Mouse (Mus musculus) erythroblast, adult 5-6 weeks (primary cell): ENCODE measurements around the gene Gm21970. TPM values are rescaled to one million over a fixed set of nuclear protein-coding genes. Genes with fewer than 3 reads are reported as not detected.

Experiments
- ATAC-seq: replicated peaks from 2 replicates; pipeline ENCODE4 v1.8.0; 2016; ENCODE audit warnings: moderate number of reproducible peaks, mild to moderate bottlenecking, moderate TSS enrichment, inconsistent platforms; ENCODE audit not compliant: poor library complexity, low FRiP score, severe bottlenecking
- total RNA-seq, 2 experiments: library from RNA; stranded (forward) in 1 of 2; stranded (reverse) in 1 of 2; fragments of 150-400 nt in 1 of 2; fragments of 200-764, 138-1000 nt in 1 of 2; gene quantifications; 2 replicates each; pipeline versions ENCODE4 v1.2.3 to v1.2.4; 2015 to 2017; ENCODE audit warnings: low replicate concordance in 2 of 2

The Gm21970 gene
- total RNA-seq, 2 experiments from 2014 or later: 12.3 TPM; not detected in 1

DNA sequence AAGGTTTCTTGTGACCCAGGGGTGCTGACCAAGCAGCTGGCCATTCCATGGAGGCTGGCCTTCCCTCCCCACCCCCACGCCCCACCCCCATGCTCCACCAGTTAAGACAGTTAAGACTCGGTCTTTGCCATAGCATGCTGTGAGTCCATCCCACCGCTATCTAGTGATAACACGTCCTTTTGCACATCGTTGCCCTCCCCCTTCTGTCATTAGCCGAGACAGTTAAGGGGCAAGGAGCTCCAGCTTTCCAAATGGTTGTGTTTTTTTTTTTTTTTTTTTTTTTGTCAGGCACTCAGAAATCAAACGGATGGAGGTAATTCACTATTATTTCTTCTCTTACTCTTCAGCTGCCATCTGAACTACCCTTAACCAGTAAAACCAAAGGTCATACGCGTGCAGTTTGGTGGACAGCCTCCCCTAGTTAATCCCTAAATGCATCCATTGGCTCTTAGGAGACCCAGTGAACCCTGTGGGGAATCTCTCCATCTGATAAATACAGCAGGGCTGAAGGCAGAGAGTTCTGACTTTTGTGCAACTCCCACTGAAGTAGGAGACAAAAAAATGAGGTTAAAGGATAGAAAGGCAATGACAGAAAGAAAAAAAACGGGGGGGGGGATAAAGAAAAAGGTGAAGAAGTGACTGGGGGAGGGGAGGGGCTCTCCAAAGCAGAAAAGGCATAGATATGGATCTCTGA, 5.5 kb downstream of the Gm21970 start:
- ATAC-seq: peak; percentile 55

- no peak for ATAC-seq
Observed at GRCm38 (mm10) chr16:91398030-91398429, 6.5 kb downstream of the Gm21970 start.

- no peak for ATAC-seq
Observed at GRCm38 (mm10) chr16:91398944-91399343, 7.4 kb downstream of the Gm21970 start.

DNA sequence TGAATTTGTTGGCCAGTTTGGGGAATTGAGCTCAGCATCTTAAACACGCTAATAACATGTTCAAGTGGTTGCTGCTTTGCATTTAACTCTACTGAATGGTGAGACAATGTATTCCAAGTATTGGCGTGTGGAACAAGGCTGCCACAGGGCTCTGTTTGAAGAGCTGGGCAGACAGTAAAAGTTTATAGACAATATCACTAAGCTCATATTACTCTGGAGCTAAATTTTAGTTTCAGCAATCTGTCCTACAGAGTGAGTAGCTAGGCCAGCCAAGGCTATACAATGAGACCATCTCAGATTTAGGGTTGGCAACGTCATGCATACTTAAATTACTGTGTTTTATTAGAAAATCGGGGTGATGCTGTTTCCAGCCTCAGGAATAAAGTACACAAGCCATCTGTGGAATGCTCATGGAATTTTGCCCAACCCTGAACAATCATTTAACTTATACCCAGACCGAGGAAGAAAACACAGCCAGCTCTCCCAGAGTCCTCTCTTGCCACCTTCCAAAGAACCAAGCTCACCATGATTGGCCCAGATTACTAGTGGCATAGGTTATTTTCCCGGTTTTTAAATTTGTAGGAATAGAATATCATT, 10.1 kb downstream of the Gm21970 start:
- ATAC-seq: no peak

GRCm38 (mm10) chr16:91403784-91404183, 12.3 kb downstream of the Gm21970 start:
- no peak for ATAC-seq

DNA sequence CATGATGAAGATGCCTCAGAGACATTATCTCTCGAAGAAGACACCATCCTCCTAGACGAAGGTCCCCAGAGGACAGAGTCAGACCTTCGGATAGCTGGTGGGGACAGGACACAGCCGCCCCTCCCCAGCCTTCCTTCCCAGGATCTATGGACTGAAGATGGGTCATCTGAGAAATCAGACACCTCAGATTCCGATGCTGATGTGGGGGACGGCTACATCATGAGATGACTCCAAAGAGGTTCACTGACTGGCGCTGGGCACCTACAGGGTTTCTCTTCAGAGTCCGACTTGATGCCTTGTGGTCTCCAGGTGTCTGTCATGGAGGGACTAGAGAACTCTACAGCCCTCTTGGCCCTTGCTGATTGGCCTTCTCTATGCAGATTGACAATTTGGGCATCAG, 12.7 kb downstream of the Gm21970 start:
- no peak for ATAC-seq

DNA sequence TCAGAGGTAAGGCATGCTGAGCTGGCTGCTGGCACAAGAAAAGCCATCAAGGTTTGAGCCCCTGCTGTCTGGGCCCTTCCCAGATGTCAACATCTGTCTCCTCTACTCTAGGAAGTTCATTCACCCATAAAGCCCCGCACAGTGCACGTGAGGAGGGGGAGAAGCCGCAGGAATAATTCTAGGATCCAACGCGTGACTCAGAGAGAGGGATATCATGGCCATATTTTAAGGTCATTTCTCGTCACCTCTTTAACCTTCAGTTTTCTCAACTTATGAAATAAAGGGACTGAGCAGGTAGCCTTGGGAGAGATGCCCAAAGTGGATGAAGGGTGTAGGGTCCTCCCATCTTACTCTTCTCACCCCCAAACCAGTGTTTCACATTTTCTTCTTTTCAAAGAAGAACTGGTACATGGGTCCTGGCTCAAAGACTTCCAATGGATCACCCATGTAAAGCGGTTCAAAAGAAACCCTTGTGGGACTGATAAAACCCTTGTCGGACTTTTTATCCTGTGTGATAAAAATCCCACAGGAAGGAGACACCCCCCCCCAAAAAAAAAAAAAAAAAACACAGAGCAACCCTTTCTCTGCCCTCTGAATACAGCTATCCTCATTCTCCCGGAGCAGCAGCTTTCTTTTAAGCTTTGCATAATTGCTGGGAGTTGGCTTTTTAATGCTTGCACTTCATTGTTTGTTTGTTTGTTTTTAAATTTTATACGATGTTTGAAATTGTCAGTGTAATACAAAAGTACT, 13.5 kb downstream of the Gm21970 start:
- ATAC-seq: no peak

GRCm38 (mm10) chr16:91405640-91406584, 14.4 kb downstream of the Gm21970 start, which contains the start of gene Il10rb:
Gene Il10rb (plus strand): TSS chr16:91406164.
- peak; percentile 91 for ATAC-seq

DNA sequence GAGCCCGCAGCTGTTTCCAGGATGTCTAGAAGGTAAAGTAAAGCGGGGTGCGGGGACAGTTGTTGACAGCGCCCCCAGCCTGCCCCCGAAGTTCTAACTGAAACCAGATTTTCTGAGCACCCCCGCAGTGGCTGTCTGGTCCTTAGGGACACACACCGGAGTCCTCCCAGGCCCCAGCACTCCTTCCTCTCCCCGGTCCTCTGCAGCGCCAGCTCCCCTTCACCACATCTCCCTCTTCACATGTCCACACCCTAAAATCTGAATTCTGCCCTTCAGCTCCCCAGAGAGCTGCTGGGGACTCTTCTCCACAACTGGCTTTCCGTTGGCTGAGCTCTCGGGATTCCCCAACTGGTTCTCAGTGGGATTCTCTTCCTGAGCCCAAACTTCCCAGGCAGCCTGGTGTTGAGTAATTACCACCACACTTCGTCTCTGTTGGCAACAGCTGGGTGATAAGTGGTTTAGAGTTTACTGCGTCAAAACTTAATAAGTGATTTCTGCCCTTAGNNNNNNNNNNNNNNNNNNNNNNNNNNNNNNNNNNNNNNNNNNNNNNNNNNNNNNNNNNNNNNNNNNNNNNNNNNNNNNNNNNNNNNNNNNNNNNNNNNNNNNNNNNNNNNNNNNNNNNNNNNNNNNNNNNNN, 15.2 kb downstream of the Gm21970 start:
- ATAC-seq: peak; percentile 63

DNA sequence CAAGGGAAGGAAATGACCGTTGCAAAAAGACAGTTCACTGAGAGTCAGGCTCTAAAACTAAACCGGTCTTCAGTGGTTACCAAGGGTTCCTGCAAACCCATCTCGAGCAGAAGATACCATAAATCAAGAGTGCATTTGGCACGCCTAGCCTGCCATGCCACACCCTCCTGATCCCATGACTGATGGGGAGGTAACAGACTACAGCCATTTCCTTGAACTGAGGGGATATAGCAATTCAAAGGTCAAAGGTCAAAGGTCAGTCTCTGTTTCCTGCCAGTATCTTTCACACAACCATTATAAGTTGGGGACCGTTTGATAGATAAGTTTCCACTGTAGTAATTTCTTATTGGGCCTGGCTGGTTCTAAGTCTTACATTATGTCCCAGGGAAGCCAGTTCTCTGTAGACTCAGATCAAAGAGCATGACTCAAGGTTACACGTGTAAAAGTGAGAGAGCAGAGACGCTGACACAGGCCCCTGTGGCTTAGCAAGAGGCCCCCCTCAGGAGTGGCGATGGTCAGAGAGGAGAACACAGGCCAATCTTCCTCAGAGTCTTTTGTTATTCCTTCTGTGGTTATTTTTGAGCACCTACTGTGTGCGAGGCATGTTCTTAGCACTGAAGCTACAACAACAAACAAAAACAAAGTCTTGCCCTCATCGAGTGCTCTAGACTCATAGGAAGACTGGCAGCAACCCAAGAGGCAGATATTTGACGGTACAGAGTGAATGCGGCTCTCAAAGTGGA, 21.8 kb downstream of the Gm21970 start:
- ATAC-seq: peak; percentile 44; the same call in 1 of the 2 replicates

- ATAC-seq: no peak
Observed at GRCm38 (mm10) chr16:91415391-91416189, 24.1 kb downstream of the Gm21970 start.

DNA sequence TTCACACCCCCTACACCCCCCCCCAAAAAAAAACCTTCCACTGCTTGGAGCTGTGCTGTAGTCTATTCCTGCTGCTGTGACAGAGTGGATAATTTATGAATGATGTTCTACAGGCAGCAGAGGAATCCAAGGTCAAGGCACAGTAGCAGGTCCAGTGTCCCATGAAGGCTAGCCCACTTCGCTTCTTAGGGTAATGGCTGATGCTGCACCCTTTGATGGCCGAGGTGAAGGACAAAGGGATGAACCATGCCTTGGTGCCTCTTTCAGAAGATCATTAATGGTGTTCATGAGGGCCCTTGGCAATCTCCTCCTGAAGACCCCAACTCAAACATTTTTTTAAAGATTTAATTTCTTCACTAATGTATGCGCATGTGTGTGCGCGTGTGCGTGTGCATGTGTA, 24.8 kb downstream of the Gm21970 start:
- ATAC-seq: no peak

GRCm38 (mm10) chr16:91416938-91417337, 25.4 kb downstream of the Gm21970 start:
- peak; percentile 86 for ATAC-seq

- ATAC-seq: no peak
Observed at GRCm38 (mm10) chr16:91418531-91418930, 27.0 kb downstream of the Gm21970 start.

DNA sequence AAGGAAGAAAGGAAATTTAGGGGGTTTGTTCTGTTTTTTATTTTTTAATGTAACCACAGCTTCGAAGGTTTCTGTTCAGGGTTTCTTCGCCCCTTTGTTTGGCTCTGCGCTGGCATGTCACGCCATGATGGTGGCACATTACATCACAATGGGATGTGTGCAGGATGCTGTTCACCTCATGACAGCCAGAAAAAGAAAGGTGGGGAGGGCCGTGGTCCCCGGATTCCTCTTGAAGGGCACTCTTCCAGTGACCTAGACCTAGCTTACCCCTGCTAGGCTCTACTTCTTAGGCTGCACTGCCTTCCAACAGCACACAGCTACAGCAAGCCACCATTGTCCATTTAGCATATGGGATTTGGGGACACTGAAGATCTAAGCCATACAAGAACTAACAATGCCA, 34.3 kb downstream of the Gm21970 start:
- ATAC-seq: no peak

- ATAC-seq: no peak
Observed at GRCm38 (mm10) chr16:91426586-91426985, 35.1 kb downstream of the Gm21970 start.

DNA sequence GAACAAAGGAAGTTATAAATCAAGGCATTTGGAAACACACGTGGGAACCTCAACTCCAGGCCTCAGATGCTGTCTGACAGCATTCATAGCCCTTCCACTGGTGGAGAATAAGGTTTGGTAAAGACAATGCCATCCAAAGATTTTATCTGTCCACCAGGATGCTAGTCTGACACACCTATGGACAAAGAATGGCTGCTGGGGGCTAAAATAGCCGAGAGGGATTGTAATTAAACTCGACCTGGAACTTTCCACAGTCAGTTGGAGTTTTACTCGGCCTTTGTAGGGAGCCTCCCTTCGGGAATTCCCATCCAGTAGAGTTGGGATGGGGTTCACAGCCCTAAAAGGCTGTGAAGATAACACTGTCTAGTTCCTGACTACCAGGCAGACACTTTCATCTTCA, 35.9 kb downstream of the Gm21970 start:
- no peak for ATAC-seq
